Mouse (Mus musculus): ENCODE data around the gene Ccsap. TPM values are rescaled to one million over a fixed set of nuclear protein-coding genes. Genes with fewer than 3 reads are reported as not detected.
A peak's percentile ranks its signal among the peaks of the same experiment; 100 is the strongest.

The Ccsap gene
- polyA plus RNA-seq, 1 experiment from 2014 or later, result 5.7 TPM

DNA sequence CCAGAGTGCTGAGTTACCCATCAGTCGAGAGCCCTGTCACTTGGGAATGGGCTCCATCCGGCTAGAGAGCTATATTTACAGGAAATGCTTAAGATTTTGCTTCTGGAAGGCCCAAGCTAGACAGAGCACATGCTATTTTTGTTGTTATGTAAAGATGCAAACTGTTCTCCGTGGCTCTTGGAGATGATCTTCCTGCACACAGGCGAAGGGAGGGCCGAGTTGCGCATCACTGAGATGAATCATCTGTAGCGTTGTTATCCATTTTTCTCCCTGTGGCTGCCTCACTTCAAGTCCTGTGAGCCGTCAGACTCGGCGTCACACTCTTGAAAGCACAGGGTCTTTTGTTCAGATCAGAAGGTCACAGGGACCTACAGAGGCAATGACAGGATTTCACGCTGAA is 14.3 kb upstream of the Ccsap start:
- Histone ChIP-seq H3K4me2 (no peak overlapping the region), H3K36me3 (no peaks in the 10 kb centered on the region), H3K4me1 (replicated peaks) (no peaks in the 10 kb centered on the region), H3K27me3 (no peaks in the 10 kb centered on the region), H3K9ac (no peak overlapping the region), H3K9me3 (no peaks in the 10 kb centered on the region), H3K4me3 (no peak overlapping the region), H3K27ac (replicated peaks) (no peak overlapping the region)
- 76% methylated on average over 11 of the region's 11 CpGs for WGBS
- ATAC-seq (ENCODE audit: low FRiP score, low read depth), result no peak

DNA sequence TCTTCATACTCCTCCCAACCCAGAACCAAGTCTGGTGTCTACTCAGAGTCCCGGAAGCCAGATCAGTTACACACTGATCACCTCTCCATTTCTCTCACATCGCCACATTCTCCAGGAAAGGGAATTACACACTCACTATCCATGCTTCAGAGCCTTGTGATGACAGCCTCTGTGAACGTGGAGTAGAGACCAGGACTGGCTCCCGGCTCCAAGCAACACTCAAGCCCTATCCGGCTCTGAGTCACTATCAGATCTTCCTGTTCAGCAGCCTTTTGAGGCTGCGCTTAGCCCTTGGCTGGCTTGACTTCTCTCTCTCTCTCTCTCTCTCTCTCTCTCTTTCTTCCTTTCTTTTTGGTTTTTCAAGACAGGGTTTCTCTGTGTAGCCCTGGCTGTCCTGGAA is 13.4 kb upstream of the Ccsap start:
- H3K4me1 ChIP-seq (replicated peaks), result no peaks in the 10 kb centered on the region
- H3K4me2 ChIP-seq, result no peak overlapping the region
- no peaks in the 10 kb centered on the region for H3K27me3 ChIP-seq
- H3K4me3 ChIP-seq, result no peak overlapping the region
- H3K36me3 ChIP-seq, result no peaks in the 10 kb centered on the region
- no peak overlapping the region for H3K27ac ChIP-seq (replicated peaks)
- H3K9ac ChIP-seq, result no peak overlapping the region
- WGBS, result 86% methylated on average over 6 of the region's 6 CpGs
- no peak for ATAC-seq (ENCODE audit: low FRiP score, low read depth)
- H3K9me3 ChIP-seq, result no peaks in the 10 kb centered on the region

DNA sequence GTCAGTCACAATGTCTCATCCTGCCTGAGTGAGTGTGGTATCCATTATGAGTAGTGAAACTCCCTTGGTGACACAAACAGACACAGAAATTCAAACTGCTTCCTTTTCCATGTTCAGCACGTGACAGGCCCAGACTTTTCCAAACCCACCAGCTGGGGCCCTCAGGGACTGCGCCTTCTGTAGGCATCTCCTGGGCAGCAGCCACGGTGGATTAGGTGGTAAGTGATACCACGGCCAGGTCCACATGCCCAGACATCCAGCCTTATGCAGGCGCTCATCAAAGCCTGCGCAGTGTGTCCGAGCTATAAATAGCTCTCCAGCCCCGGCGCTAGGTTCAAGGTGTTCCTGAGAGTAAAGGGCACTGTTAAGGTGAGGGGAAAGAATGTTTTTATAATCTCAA is 12.0 kb upstream of the Ccsap start:
- Histone ChIP-seq H3K27me3 (no peaks in the 10 kb centered on the region), H3K9me3 (no peaks in the 10 kb centered on the region), H3K9ac (no peak overlapping the region), H3K27ac (replicated peaks) (no peak overlapping the region), H3K4me1 (replicated peaks) (no peaks in the 10 kb centered on the region), H3K4me3 (no peak overlapping the region), H3K36me3 (no peaks in the 10 kb centered on the region), H3K4me2 (no peak overlapping the region)
- no peak for ATAC-seq (ENCODE audit: low FRiP score, low read depth)
- WGBS, result 80% methylated on average over 9 of the region's 9 CpGs

DNA sequence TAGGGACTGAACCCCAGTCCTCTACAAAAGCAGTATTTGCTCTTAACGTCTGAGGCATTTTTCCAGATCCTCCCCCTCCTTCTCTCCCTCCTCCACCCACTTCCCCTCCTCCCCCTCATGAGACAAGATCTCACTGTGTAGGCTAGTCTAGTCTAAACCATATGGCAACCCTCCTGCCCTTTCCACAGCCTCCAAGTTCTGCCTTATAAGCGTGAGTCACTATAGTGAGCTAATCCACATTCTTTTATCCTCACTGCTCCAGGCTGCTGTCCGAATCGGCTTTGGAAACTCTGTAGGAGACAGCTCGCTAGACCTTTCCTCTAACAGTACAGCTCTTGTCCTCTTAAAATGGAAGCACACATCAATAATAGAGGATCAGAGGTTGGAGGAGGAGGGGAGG is 7.0 kb upstream of the Ccsap start:
- H3K9me3 ChIP-seq, result no peaks in the 10 kb centered on the region
- H3K4me1 ChIP-seq (replicated peaks), result peaks cover 6% of the 10 kb centered on the region
- no peak overlapping the region for H3K4me2 ChIP-seq
- peaks cover 13% of the 10 kb centered on the region; the same call in 1 of the 2 replicates for H3K27me3 ChIP-seq
- ATAC-seq (ENCODE audit: low FRiP score, low read depth), result no peak
- no peak overlapping the region for H3K27ac ChIP-seq (replicated peaks)
- WGBS, result 31% methylated on average over 5 of the region's 5 CpGs
- H3K4me3 ChIP-seq, result no peak overlapping the region
- no peak overlapping the region for H3K9ac ChIP-seq
- H3K36me3 ChIP-seq, result no peaks in the 10 kb centered on the region

DNA sequence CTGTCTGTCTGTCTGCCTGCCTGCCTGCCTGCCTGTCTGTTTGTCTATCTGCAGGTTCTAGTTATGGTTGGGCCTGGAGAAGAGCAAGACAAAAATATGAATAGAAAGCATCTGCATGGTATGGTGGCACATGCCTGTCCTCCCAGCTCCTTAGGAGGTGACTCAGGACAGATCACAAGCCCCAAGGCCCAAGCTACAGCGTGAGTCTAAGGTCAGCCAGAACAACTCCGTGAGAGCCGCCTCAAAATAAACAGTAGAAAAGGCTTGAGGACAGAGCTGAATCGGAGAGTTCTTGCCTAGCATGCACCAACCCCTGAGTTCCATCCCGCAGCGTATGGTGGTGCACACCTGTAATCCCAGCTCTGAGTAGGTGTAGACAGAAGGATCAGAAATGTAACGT is 5.8 kb upstream of the Ccsap start:
- WGBS, result 84% methylated on average over 7 of the region's 7 CpGs
- no peak for ATAC-seq (ENCODE audit: low FRiP score, low read depth)
- no peaks in the 10 kb centered on the region for H3K9me3 ChIP-seq
- H3K27me3 ChIP-seq, result peaks cover 17% of the 10 kb centered on the region; the same call in 1 of the 2 replicates
- H3K4me1 ChIP-seq (replicated peaks), result peaks cover 6% of the 10 kb centered on the region
- no peaks in the 10 kb centered on the region for H3K36me3 ChIP-seq
- H3K4me3 ChIP-seq, result no peak overlapping the region
- no peak overlapping the region for H3K27ac ChIP-seq (replicated peaks)
- no peak overlapping the region for H3K9ac ChIP-seq
- no peak overlapping the region for H3K4me2 ChIP-seq

DNA sequence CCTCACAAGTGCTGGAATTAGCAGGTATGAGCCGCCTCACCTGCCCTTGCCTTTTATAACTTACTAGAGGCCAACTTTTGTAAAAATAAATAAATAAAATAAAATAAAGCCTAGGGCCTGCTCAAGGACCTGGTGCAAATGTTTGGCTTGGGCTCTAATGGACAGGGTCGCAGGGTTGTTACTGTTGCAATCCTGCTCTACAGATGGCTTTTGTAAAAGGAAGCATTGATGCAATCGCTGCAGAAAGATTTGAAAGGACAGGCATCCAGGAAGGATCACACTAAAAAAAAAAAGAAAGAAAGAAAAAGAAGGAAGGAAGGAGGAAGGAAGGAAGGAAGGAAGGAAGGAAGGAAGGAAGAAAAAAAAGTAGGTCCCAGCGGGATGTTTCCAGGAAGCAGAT is 377 bp upstream of the Ccsap start:
- Histone ChIP-seq H3K27ac (replicated peaks) (peak overlapping the region; percentile 91; the same call in 1 of the 2 replicates), H3K9ac (no peak overlapping the region), H3K4me2 (peak overlapping the region; percentile 89)

DNA sequence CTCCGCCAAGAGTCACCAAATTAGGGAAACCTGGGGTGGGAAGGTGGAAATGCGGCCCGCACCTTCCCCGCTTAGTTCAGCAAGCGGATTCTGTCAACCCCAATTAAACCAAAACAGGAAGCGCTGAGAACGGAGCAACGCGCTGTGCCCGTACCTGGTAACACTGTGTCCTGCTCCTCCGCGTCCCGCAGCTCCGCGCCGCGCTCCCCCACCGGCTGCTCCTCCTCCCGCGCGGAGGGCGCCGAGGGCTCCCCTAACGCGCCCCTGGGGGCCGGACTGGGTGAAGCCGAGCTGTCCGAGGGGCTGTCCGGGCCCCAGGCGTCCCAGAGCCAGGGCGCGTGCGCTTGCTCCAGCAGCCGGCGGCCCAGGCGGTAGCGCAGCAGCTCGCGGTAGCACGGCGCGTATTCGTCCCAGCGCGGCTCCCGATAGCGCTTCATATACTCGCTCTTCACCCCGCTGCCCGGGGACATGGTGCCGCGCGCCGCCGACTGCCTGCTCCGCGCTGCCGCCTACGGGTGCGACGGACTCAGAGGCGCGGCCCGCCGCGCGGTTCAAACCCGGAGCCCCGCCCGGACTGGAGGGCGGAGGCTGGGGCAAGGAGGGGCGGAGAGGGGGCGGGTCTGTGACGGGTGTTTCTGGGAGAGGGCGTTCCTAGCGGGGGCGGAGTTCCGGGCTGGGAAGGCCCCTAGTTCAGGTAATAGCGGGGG is 915 bp downstream of the Ccsap start:
- peak overlapping the region; percentile 85 for H3K9ac ChIP-seq
- peak overlapping the region; percentile 98 for H3K4me3 ChIP-seq
- H3K4me1 ChIP-seq (replicated peaks), result peaks cover 22% of the 10 kb centered on the region
- under 1% methylated on average over 70 of the region's 79 CpGs for WGBS
- peak overlapping the region; percentile 89 for H3K4me2 ChIP-seq
- peaks cover 16% of the 10 kb centered on the region; the same call in 1 of the 2 replicates for H3K27me3 ChIP-seq
- H3K27ac ChIP-seq (replicated peaks), result peak overlapping the region; percentile 91
- ATAC-seq (ENCODE audit: low FRiP score, low read depth), result peak; percentile 98
- H3K9me3 ChIP-seq, result no peaks in the 10 kb centered on the region
- H3K36me3 ChIP-seq, result no peaks in the 10 kb centered on the region

More for the DNA sequence above, 377 bp upstream of the Ccsap start:
- H3K36me3 ChIP-seq, result no peaks in the 10 kb centered on the region
- ATAC-seq (ENCODE audit: low FRiP score, low read depth), result no peak
- H3K4me3 ChIP-seq, result peak overlapping the region; percentile 98
- H3K9me3 ChIP-seq, result no peaks in the 10 kb centered on the region
- H3K27me3 ChIP-seq, result peaks cover 19% of the 10 kb centered on the region; the same call in 1 of the 2 replicates
- peaks cover 26% of the 10 kb centered on the region for H3K4me1 ChIP-seq (replicated peaks)
- 73% methylated on average over 4 of the region's 4 CpGs for WGBS

DNA sequence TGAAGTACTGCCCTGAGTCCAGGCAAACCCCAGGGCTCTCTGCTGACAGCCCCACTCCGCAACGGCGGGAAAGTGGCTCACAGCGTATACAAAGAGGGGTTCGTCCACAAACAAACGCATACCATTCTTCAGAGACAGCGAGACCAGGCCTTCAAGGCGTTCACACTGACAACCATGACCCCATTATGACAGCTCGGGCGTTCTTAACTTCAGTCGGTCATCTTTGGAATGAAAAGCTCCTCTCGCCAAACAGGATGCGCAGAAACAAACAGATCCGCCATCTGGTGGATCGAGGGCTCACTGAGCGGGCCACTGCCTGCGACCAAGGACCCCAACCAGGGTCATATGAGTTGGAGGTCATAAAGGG is 1.5 kb downstream of the Ccsap start:
- H3K27me3 ChIP-seq, result peaks cover 13% of the 10 kb centered on the region; the same call in 1 of the 2 replicates
- peaks cover 19% of the 10 kb centered on the region for H3K4me1 ChIP-seq (replicated peaks)
- no peaks in the 10 kb centered on the region for H3K9me3 ChIP-seq
- H3K27ac ChIP-seq (replicated peaks), result peak overlapping the region; percentile 91
- H3K9ac ChIP-seq, result peak overlapping the region; percentile 85
- under 1% methylated on average over 17 of the region's 17 CpGs for WGBS
- H3K36me3 ChIP-seq, result no peaks in the 10 kb centered on the region
- peak; percentile 20; the same call in 1 of the 2 replicates for ATAC-seq (ENCODE audit: low FRiP score, low read depth)
- peak overlapping the region; percentile 89 for H3K4me2 ChIP-seq
- H3K4me3 ChIP-seq, result peak overlapping the region; percentile 98

DNA sequence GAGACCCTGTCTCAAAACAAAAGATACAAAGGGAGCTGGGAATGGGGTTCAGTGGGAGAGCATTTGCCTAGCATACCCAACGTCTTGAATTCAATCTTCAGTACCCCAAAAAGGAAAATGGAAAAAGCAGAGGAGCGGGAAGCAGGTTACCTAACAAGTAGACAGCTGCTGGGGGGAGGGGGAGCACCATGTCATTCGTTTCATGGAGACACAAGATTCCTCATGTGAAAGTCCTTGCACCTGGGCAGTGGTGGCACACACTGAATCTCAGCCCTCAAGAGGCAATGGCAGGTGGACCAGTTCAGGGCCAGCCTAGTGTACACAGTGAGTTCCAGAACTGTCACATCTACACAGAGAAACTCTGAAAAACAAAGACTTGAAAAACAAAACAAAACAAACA is 2.6 kb downstream of the Ccsap start:
- Histone ChIP-seq H3K36me3 (no peaks in the 10 kb centered on the region), H3K4me2 (peak overlapping the region; percentile 89; the same call in 1 of the 2 replicates), H3K9me3 (no peaks in the 10 kb centered on the region), H3K27me3 (peaks cover 9% of the 10 kb centered on the region; the same call in 1 of the 2 replicates), H3K9ac (no peak overlapping the region), H3K4me1 (replicated peaks) (peaks cover 19% of the 10 kb centered on the region), H3K27ac (replicated peaks) (no peak overlapping the region), H3K4me3 (0 out of 2 replicates have a peak overlapping the region, but pooled peaks have one; percentile 98)
- 72% methylated on average over 3 of the region's 3 CpGs for WGBS
- ATAC-seq (ENCODE audit: low FRiP score, low read depth), result no peak

DNA sequence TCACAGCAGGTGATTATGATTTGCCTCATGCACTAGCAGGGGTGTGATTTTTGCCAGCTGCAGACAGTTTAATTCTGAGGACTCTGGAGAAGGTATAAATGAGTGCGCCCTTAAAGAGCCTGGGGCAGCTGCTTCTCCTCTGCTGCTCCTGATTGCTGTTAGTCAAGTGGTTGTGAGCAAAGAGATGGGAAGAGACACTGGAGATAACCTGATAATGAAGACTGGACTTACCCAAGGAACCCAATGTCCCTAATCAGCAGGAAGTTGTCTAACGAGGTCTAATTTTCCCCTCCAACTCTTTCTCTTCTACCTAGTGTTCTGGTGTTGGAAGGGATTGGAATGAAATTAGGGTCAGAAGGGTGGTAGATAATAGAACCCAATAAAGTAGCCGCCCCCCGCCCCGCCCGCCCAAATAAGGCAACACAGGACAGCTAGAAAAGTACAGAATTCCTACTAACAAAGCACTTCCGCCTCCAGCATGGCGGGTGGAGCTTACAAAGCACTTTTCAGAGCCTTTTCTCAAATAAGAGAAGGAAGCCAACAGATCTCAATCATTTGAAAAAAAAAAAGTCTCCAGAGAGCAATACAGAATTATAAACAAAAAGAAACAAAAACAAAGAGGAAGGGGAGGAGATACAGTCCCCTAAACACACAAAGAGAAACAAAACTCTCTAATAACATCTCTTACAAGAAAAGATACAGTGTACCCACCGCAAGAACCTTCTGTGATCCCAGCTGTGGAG is 5.1 kb downstream of the Ccsap start:
- WGBS, result 92% methylated on average over 9 of the region's 9 CpGs
- Histone ChIP-seq H3K27me3 (no peaks in the 10 kb centered on the region), H3K4me1 (replicated peaks) (peaks cover 16% of the 10 kb centered on the region), H3K9ac (no peak overlapping the region), H3K4me3 (no peak overlapping the region), H3K9me3 (no peaks in the 10 kb centered on the region), H3K36me3 (no peaks in the 10 kb centered on the region), H3K4me2 (no peak overlapping the region), H3K27ac (replicated peaks) (no peak overlapping the region)
- ATAC-seq (ENCODE audit: low FRiP score, low read depth), result no peak

DNA sequence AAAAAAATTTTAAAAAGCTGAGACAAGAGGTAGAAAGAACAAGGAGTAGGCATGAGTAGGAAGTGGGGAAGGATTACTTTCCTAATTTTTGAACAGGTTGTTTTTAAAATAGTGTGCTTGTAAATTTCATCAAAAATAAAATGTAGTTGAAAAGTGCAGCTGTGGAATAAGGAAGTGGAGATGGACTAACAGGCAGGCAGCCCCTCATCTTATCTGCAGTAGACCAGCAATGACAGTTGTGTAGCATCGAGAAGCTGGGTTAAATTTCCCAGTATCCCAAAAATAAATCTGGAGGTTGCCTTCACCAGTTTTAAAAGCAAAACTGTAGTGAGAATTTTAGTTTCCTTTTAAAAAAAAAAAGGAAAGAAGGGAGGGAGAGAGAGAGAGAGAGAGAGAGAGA is 5.8 kb downstream of the Ccsap start:
- Histone ChIP-seq H3K4me2 (no peak overlapping the region), H3K9ac (no peak overlapping the region), H3K9me3 (no peaks in the 10 kb centered on the region), H3K4me1 (replicated peaks) (peaks cover 15% of the 10 kb centered on the region), H3K27ac (replicated peaks) (no peak overlapping the region), H3K4me3 (no peak overlapping the region), H3K27me3 (no peaks in the 10 kb centered on the region), H3K36me3 (no peaks in the 10 kb centered on the region)
- no peak for ATAC-seq (ENCODE audit: low FRiP score, low read depth)
- 97% methylated on average over 1 of the region's 1 CpGs for WGBS

DNA sequence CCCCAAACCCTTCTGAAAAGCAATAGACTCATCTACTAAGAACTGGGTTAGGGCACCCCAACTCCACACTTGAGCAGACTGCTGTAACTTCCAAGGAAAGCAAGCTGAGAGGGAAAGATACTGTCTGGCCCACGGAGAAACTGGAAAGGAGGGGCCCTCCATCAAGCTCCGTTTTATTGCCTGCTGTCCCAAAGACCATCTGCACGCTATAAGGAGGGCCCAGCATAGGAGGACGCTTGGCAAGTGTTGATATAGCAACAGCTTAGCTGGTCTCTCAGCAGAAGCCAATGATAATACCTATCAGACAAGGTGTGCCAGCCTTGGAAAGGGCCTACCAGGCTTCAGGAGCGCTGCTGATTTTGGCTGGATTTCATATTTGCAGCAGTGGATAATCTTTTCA is 8.4 kb downstream of the Ccsap start:
- Histone ChIP-seq H3K9ac (no peak overlapping the region), H3K4me3 (no peak overlapping the region), H3K27ac (replicated peaks) (no peak overlapping the region), H3K36me3 (no peaks in the 10 kb centered on the region), H3K4me1 (replicated peaks) (no peaks in the 10 kb centered on the region), H3K9me3 (no peaks in the 10 kb centered on the region), H3K4me2 (no peak overlapping the region), H3K27me3 (no peaks in the 10 kb centered on the region)
- ATAC-seq (ENCODE audit: low FRiP score, low read depth), result no peak
- 73% methylated on average over 5 of the region's 5 CpGs for WGBS
